Comparison of ENCODE assay signal across 8 mouse cellular contexts in the genomic region with DNA sequence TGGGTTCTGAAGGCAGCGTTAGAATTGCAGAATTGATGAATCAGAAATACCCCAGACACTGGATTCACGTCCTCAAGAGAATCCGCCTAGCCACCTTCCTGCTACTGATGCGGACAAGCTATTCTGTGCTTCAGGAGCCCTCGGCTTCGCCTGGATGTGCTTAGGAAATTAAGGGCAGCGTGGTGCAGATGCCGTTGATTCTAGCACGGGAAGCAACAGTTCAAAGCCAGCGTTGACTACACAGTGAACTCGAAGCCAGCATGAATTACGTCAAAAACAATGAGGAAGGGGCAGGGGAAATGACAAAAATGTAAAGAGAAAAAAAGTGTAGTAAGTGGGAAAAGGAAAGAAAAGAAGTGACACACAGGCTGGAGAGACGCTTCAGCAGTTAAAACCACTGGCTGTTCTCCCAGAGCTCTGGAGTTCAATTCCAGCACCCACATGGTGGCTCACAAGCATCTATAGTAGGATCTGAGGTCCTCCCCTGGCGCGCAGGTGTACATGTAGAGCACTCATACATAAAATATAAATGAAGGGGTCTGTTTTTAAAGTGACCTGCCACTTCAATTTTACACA. TPM values are rescaled to one million over a fixed set of nuclear protein-coding genes. Genes with fewer than 3 reads are reported as not detected.
DNase-seq lines count a peak whose midpoint lies in the region; ATAC-seq and TF ChIP-seq lines count a peak whose summit lies in the region.

Gene Snrpg, plus strand, starts transcription at position 541 of the 576 bp plus-strand sequence.

- 0 out of 2 replicates have a peak, but pooled peaks cover 3% of the 10 kb centered on the region for H3K36me3 ChIP-seq in intestine, embryonic 16.5 days (ENCODE audit: control insufficient read depth, insufficient read depth, low read length)

- TF ChIP-seq POLR2A in lung, adult 2 months (IDR thresholded peaks at IDR 0.05; ENCODE audit: borderline replicate concordance, extremely low read depth, low read depth, low read length) = no peak

- TF ChIP-seq CTCF in lung, adult 2 months (IDR thresholded peaks at IDR 0.05; ENCODE audit: insufficient read depth, low read length) = no peak

- peak within 1 kb of the TSS; percentile 72 for H3K4me3 ChIP-seq in lung, adult 2 months (replicated peaks; ENCODE audit: extremely low read depth, low read depth, low read length)
- peak within 1 kb of the TSS; percentile 87 for H3K4me3 ChIP-seq in intestine, embryonic 16.5 days (ENCODE audit: low read length)

- H3K27ac ChIP-seq in intestine, embryonic 16.5 days (ENCODE audit: low read length) = peak within 1 kb of the TSS; percentile 85

- 15% methylated on average over 15 of the region's 15 CpGs for WGBS in lung, adult 2 months
- WGBS in intestine, embryonic 16.5 days = 15% methylated on average over 15 of the region's 15 CpGs

- DNase-seq in lung, adult 2 months = no peak
- no peak for DNase-seq in lung, postnatal 14 days
- DNase-seq in adrenal gland, postnatal 36 days = peak in 1 of 2 experiments; percentile 14
- DNase-seq in gastrocnemius, postnatal 25 days = no peak
- DNase-seq in urinary bladder, postnatal 10 days (ENCODE audit: low spot score) = no peak
- DNase-seq in ovary, postnatal 14 days (ENCODE audit: low spot score) = no peak

- no peaks in the 10 kb centered on the region for H3K9me3 ChIP-seq in intestine, embryonic 16.5 days (ENCODE audit: control insufficient read depth, low read length)

- H3K4me1 ChIP-seq in lung, adult 2 months (ENCODE audit: control insufficient read depth, insufficient read depth, low read length) = 0 out of 2 replicates have a peak, but pooled peaks cover 6% of the 10 kb centered on the region
- H3K4me1 ChIP-seq in intestine, embryonic 16.5 days (ENCODE audit: control insufficient read depth, insufficient read depth, low read length) = peaks cover 22% of the 10 kb centered on the region

- H3K27me3 ChIP-seq in intestine, embryonic 16.5 days (replicated peaks; ENCODE audit: control insufficient read depth, insufficient read depth, low read length) = no peaks in the 10 kb centered on the region

- ATAC-seq in intestine, embryonic 16.5 days = peak; percentile 1; the same call in 1 of the 2 replicates
- peak; percentile 15; the same call in 1 of the 2 replicates for ATAC-seq in megakaryocyte-erythroid progenitor cell, adult 5-6 weeks (replicated peaks; ENCODE audit: low FRiP score, low TSS enrichment, poor library complexity, severe bottlenecking)

- H3K9ac ChIP-seq in intestine, embryonic 16.5 days (ENCODE audit: low read depth, low read length) = peak within 1 kb of the TSS; percentile 83

- H3K4me2 ChIP-seq in intestine, embryonic 16.5 days (ENCODE audit: low read depth, low read length) = peak within 1 kb of the TSS; percentile 82

RNA-seq across cellular contexts. Expression of gene Snrpg, which starts in this region (rescaled TPM):
- 30.3 and 36.8 TPM in 2 replicates for polyA plus RNA-seq in lung, adult 2 months (2012; rRNA removed)
- total RNA-seq in adrenal gland, postnatal 36 days (2021) = 100 to 1,000 TPM; 202 to 467 TPM
- total RNA-seq in gastrocnemius, postnatal 25 days (2021) = 10 to 100 TPM; 26.2 to 27.1 TPM
- polyA plus RNA-seq in intestine, embryonic 16.5 days (2015; fragmentation: Nextera tagmentation; extraction: Ambion mirVana) = 393 and 465 TPM in 2 replicates
- 665 and 676 TPM in 2 replicates for total RNA-seq in megakaryocyte-erythroid progenitor cell, adult 5-6 weeks (2014; fragmentation: Nextera tagmentation)
- total RNA-seq in megakaryocyte-erythroid progenitor cell, adult 5-6 weeks (2017) = 44.6 and 66.9 TPM in 2 replicates

Comparison
In these comparisons a context has a peak if more than half of its experiments do, and no peak if none do; other contexts are left out.
1. RNA of gene Snrpg (polyA plus RNA-seq): 393 to 465 TPM in intestine, embryonic 16.5 days; 30.3 to 36.8 TPM in lung, adult 2 months; every median in the first group is over 10 times any median in the second.